Comparison of ENCODE assay signal across 23 mouse cellular contexts in genomic region chr10:127737552-127737951, GRCm38 (mm10). TPM values are rescaled to one million over a fixed set of nuclear protein-coding genes. Genes with fewer than 3 reads are reported as not detected.
DNase-seq lines count a peak whose midpoint lies in the region; ATAC-seq and TF ChIP-seq lines count a peak whose summit lies in the region.
"Had no signal": no experiment of that assay in that cellular context is flagged by ENCODE, and none has a peak within 500 bp of the region (broad histone marks: within the 10 kb centered on the region; RNA-seq: fewer than 3 reads in every experiment).

No protein-coding gene starts in this region.

- TF ChIP-seq RAD21 in MEL (IDR thresholded peaks at IDR 0.05; ENCODE audit: low read depth, low read length): no peak

- peaks cover 82% of the 10 kb centered on the region for H3K4me1 ChIP-seq in liver, embryonic 12.5 days
- H3K4me1 ChIP-seq in liver, embryonic 11.5 days (replicated peaks; ENCODE audit: control insufficient read depth, insufficient read depth, low read length): peaks cover 41% of the 10 kb centered on the region
- H3K4me1 ChIP-seq in MEL (ENCODE audit: control insufficient read depth in 1 of 2, insufficient read depth in 2 of 2, low read length in 2 of 2): peaks cover 5 to 23% of the 10 kb centered on the region in 2 experiments; a peak in 3 of 4 replicates
- peaks cover 83% of the 10 kb centered on the region for H3K4me1 ChIP-seq in liver, embryonic 13.5 days (replicated peaks)

- H3K4me2 ChIP-seq in liver, embryonic 12.5 days: 0 out of 2 replicates have a peak overlapping the region, but pooled peaks have one; percentile 20
- H3K4me2 ChIP-seq in liver, embryonic 11.5 days: no peak overlapping the region
- H3K4me2 ChIP-seq in liver, embryonic 13.5 days: no peak overlapping the region
- H3K4me2 ChIP-seq: forebrain, embryonic 15.5 days; limb, embryonic 15.5 days; neural tube, embryonic 13.5 days had no signal

- TF ChIP-seq CTCF in MEL (IDR thresholded peaks at IDR 0.05 in 2 of 3, conservative IDR thresholded peaks at IDR 0.05 in 1 of 3; ENCODE audit: control insufficient read depth in 1 of 3, insufficient read depth in 1 of 3, low read depth in 2 of 3, low read length in 3 of 3, poor library complexity in 1 of 3, severe bottlenecking in 1 of 3): no peak
- TF ChIP-seq CTCF in gastrocnemius, adult 2 months (IDR thresholded peaks at IDR 0.05): no peak

- H3K27ac ChIP-seq in liver, embryonic 12.5 days: peak overlapping the region; percentile 20; the same call in 1 of the 2 replicates
- no peak overlapping the region for H3K27ac ChIP-seq in liver, embryonic 11.5 days (ENCODE audit: low read depth, low read length)
- peak overlapping the region; percentile 89 for H3K27ac ChIP-seq in MEL (ENCODE audit: control insufficient read depth, low read depth, low read length)
- 0 out of 2 replicates have a peak overlapping the region, but pooled peaks have one; percentile 15 for H3K27ac ChIP-seq in liver, embryonic 13.5 days
- no peak overlapping the region for H3K27ac ChIP-seq in gastrocnemius, adult 2 months
- H3K27ac ChIP-seq: forebrain, embryonic 15.5 days; hindbrain, embryonic 10.5 days; limb, embryonic 15.5 days; neural tube, embryonic 13.5 days had no signal

- intact Hi-C loops in gastrocnemius, adult 2 months (cut with DNase I): loop anchor here (5.0 kb wide), 2 partner anchors 95 to 275 kb away; partner anchors contain the start of gene Stat6

- no peak for TF ChIP-seq EP300 in MEL (IDR thresholded peaks at IDR 0.05; ENCODE audit: low read depth in 1 of 2, low read length in 2 of 2)

- peaks cover 14% of the 10 kb centered on the region for H3K36me3 ChIP-seq in liver, embryonic 12.5 days
- H3K36me3 ChIP-seq in liver, embryonic 11.5 days (ENCODE audit: control insufficient read depth, insufficient read depth, low read length): peaks cover 10% of the 10 kb centered on the region
- H3K36me3 ChIP-seq in MEL (ENCODE audit: control insufficient read depth in 1 of 2, insufficient read depth in 2 of 2, low read length in 2 of 2): peaks cover 0 to 23% of the 10 kb centered on the region in 2 experiments; a peak in 2 of 4 replicates
- H3K36me3 ChIP-seq in liver, embryonic 13.5 days: peaks cover 14% of the 10 kb centered on the region

- no peak overlapping the region for H3K4me3 ChIP-seq in liver, embryonic 12.5 days
- H3K4me3 ChIP-seq in liver, embryonic 11.5 days (ENCODE audit: low read depth, low read length): no peak overlapping the region
- H3K4me3 ChIP-seq in MEL (ENCODE audit: control insufficient read depth in 1 of 2, insufficient read depth in 1 of 2, low read depth in 2 of 2, low read length in 2 of 2): peak overlapping the region; percentile 32
- H3K4me3 ChIP-seq in liver, embryonic 13.5 days (replicated peaks): no peak overlapping the region
- no peak overlapping the region for H3K4me3 ChIP-seq in gastrocnemius, adult 2 months
- H3K4me3 ChIP-seq: forebrain, embryonic 15.5 days; heart, embryonic 12.5 days; hindbrain, embryonic 10.5 days; limb, embryonic 15.5 days; neural tube, embryonic 13.5 days had no signal

- no peaks in the 10 kb centered on the region for H3K9me3 ChIP-seq in liver, embryonic 12.5 days (replicated peaks)
- H3K9me3 ChIP-seq in liver, embryonic 11.5 days (ENCODE audit: control insufficient read depth, low read length): no peaks in the 10 kb centered on the region
- H3K9me3 ChIP-seq in MEL (replicated peaks; ENCODE audit: insufficient read depth, low read length): no peaks in the 10 kb centered on the region
- no peaks in the 10 kb centered on the region for H3K9me3 ChIP-seq in liver, embryonic 13.5 days (replicated peaks)
- H3K9me3 ChIP-seq: forebrain, embryonic 15.5 days; heart, embryonic 12.5 days; hindbrain, embryonic 10.5 days; limb, embryonic 15.5 days; neural tube, embryonic 13.5 days had no signal

- no peak for TF ChIP-seq POLR2A in MEL (IDR thresholded peaks at IDR 0.05; ENCODE audit: control insufficient read depth in 1 of 2, insufficient read depth in 1 of 2, low read depth in 1 of 2, low read length in 2 of 2, poor library complexity in 1 of 2)

- no peak overlapping the region for H3K9ac ChIP-seq in liver, embryonic 12.5 days
- no peak overlapping the region for H3K9ac ChIP-seq in liver, embryonic 11.5 days (ENCODE audit: low read depth, low read length)
- H3K9ac ChIP-seq in MEL (ENCODE audit: control insufficient read depth, low read depth, low read length, poor library complexity, severe bottlenecking): peak overlapping the region; percentile 49
- H3K9ac ChIP-seq in liver, embryonic 13.5 days: no peak overlapping the region
- H3K9ac ChIP-seq: forebrain, embryonic 15.5 days; heart, embryonic 12.5 days; limb, embryonic 15.5 days; neural tube, embryonic 13.5 days had no signal

- WGBS in liver, embryonic 12.5 days (ENCODE audit: insufficient replicate concordance): 13% methylated on average over 2 of the region's 2 CpGs
- WGBS in liver, embryonic 11.5 days: 21% methylated on average over 2 of the region's 2 CpGs
- 11% methylated on average over 2 of the region's 2 CpGs for WGBS in liver, embryonic 13.5 days (ENCODE audit: insufficient replicate concordance)

- peaks cover 9% of the 10 kb centered on the region for H3K79me2 ChIP-seq in MEL (ENCODE audit: control insufficient read depth, insufficient read depth, low read length, poor library complexity)

- H3K27me3 ChIP-seq in liver, embryonic 12.5 days (replicated peaks): no peaks in the 10 kb centered on the region
- H3K27me3 ChIP-seq in liver, embryonic 11.5 days (replicated peaks; ENCODE audit: control insufficient read depth, insufficient read depth, low read length): no peaks in the 10 kb centered on the region
- H3K27me3 ChIP-seq in MEL (ENCODE audit: control insufficient read depth in 1 of 2, insufficient read depth in 2 of 2, low read length in 2 of 2): no peaks in the 10 kb centered on the region
- no peaks in the 10 kb centered on the region for H3K27me3 ChIP-seq in liver, embryonic 13.5 days
- H3K27me3 ChIP-seq: heart, embryonic 12.5 days; limb, embryonic 15.5 days; neural tube, embryonic 13.5 days; Patski had no signal

- ATAC-seq in liver, embryonic 12.5 days: no peak
- ATAC-seq in liver, embryonic 11.5 days (replicated peaks; ENCODE audit: low FRiP score): no peak
- no peak for ATAC-seq in liver, embryonic 13.5 days (ENCODE audit: low read depth)
- ATAC-seq: CD4-positive, CD25-positive, alpha-beta regulatory T cell, adult 4 months; forebrain, embryonic 15.5 days; hindbrain, embryonic 16.5 days; Patski had no signal

- DNase-seq in liver, embryonic 11.5 days (ENCODE audit: low spot score): no peak
- peak; percentile 54 for DNase-seq in MEL (ENCODE audit: low read depth, low spot score)
- DNase-seq in liver, embryonic 13.5 days: no peak
- peak; percentile 12 for DNase-seq in naive thymus-derived CD4-positive, alpha-beta T cell, adult 2 months (ENCODE audit: low read depth)
- no peak for DNase-seq in left cerebral cortex, adult 9 months (ENCODE audit: low spot score in 2 of 2)
- DNase-seq in gastrocnemius, adult 2 months: no peak
- DNase-seq: gastrocnemius, postnatal 10 days had no signal

TF ChIP-seq in MEL, 35 proteins besides CTCF, POLR2A, EP300 and RAD21 (continues in another document):
- TF ChIP-seq NELFE (IDR thresholded peaks at IDR 0.05; ENCODE audit: low read depth, low read length): no peak

RNA-seq across cellular contexts. Expression of gene Zbtb39, which starts 1.8 kb away (rescaled TPM):
- 1.3 and 1.4 TPM in 2 replicates for polyA plus RNA-seq in liver, embryonic 12.5 days (2016; fragmentation: Nextera tagmentation; extraction: Ambion mirVana)
- 2.6 and 2.8 TPM in 2 replicates for polyA plus RNA-seq in liver, embryonic 11.5 days (2014; fragmentation: Nextera tagmentation; extraction: Ambion mirVana)
- 4.8 and 5.1 TPM in 2 replicates for total RNA-seq in MEL (2012; rRNA removed)
- polyA plus RNA-seq in MEL (2012; ENCODE audit: insufficient read depth in 1 of 2, insufficient read length in 2 of 2, low read depth in 1 of 2, low replicate concordance in 2 of 2, missing spikeins in 1 of 2): 10 to 100 TPM in 1 of 2 experiments, not detected in 1; 11.0 TPM
- 0.75 and 0.94 TPM in 2 replicates for polyA plus RNA-seq in liver, embryonic 13.5 days (2015; fragmentation: Nextera tagmentation; extraction: Ambion mirVana)
- total RNA-seq in gastrocnemius, adult 2 months (2021): 1 to 10 TPM; 6.6 to 7.2 TPM

RNA-seq across cellular contexts. Expression of gene Tac2, which starts 13.3 kb away (rescaled TPM):
- 8.6 and 14.1 TPM in 2 replicates for polyA plus RNA-seq in liver, embryonic 12.5 days (2016; fragmentation: Nextera tagmentation; extraction: Ambion mirVana)
- 11.2 and 16.0 TPM in 2 replicates for polyA plus RNA-seq in liver, embryonic 11.5 days (2014; fragmentation: Nextera tagmentation; extraction: Ambion mirVana)
- not detected in 2 replicates for total RNA-seq in MEL (2012; rRNA removed)
- polyA plus RNA-seq in MEL (2012; ENCODE audit: insufficient read depth in 1 of 2, insufficient read length in 2 of 2, low read depth in 1 of 2, low replicate concordance in 2 of 2, missing spikeins in 1 of 2): under 1 TPM in 1 of 2 experiments, not detected in 1; 0.32 TPM
- 11.4 and 14.2 TPM in 2 replicates for polyA plus RNA-seq in liver, embryonic 13.5 days (2015; fragmentation: Nextera tagmentation; extraction: Ambion mirVana)
- not detected for total RNA-seq in gastrocnemius, adult 2 months (2021)
- total RNA-seq: adrenal gland, adult 18-20 months; heart, postnatal 10 days had no signal
- polyA plus RNA-seq: CD4-positive, CD25-positive, alpha-beta regulatory T cell, adult 4 months; embryonic facial prominence, embryonic 14.5 days; hindbrain, embryonic 10.5 days; lung, postnatal 0 days; midbrain, embryonic 14.5 days; Patski; testis, adult 2 months had no signal

RNA-seq across cellular contexts. Expression of gene Gpr182, which starts 14.0 kb away (rescaled TPM):
- polyA plus RNA-seq in liver, embryonic 12.5 days (2016; fragmentation: Nextera tagmentation; extraction: Ambion mirVana): 10.3 and 11.2 TPM in 2 replicates
- polyA plus RNA-seq in liver, embryonic 11.5 days (2014; fragmentation: Nextera tagmentation; extraction: Ambion mirVana): 5.0 TPM in 2 replicates
- 0.04 TPM in 1 of 2 replicates, not detected in the other for total RNA-seq in MEL (2012; rRNA removed)
- under 1 TPM in 1 of 2 experiments, not detected in 1; 0.58 TPM for polyA plus RNA-seq in MEL (2012; ENCODE audit: insufficient read depth in 1 of 2, insufficient read length in 2 of 2, low read depth in 1 of 2, low replicate concordance in 2 of 2, missing spikeins in 1 of 2)
- polyA plus RNA-seq in liver, embryonic 13.5 days (2015; fragmentation: Nextera tagmentation; extraction: Ambion mirVana): 9.0 and 11.2 TPM in 2 replicates
- under 1 TPM; 0.22 to 0.36 TPM for total RNA-seq in gastrocnemius, adult 2 months (2021)

RNA-seq across cellular contexts. Expression of gene Rdh1, which starts 22.0 kb away (rescaled TPM):
- 0.22 and 0.30 TPM in 2 replicates for polyA plus RNA-seq in liver, embryonic 12.5 days (2016; fragmentation: Nextera tagmentation; extraction: Ambion mirVana)
- polyA plus RNA-seq in liver, embryonic 11.5 days (2014; fragmentation: Nextera tagmentation; extraction: Ambion mirVana): 0.17 and 0.22 TPM in 2 replicates
- total RNA-seq in MEL (2012; rRNA removed): not detected in 2 replicates
- not detected for polyA plus RNA-seq in MEL (2012; ENCODE audit: insufficient read depth in 1 of 2, insufficient read length in 2 of 2, low read depth in 1 of 2, low replicate concordance in 2 of 2, missing spikeins in 1 of 2)
- polyA plus RNA-seq in liver, embryonic 13.5 days (2015; fragmentation: Nextera tagmentation; extraction: Ambion mirVana): 0.17 and 0.28 TPM in 2 replicates
- under 1 TPM; 0.05 to 0.06 TPM for total RNA-seq in gastrocnemius, adult 2 months (2021)
- polyA plus RNA-seq: forebrain, embryonic 15.5 days; heart, embryonic 12.5 days; hindbrain, embryonic 10.5 days; midbrain, embryonic 14.5 days; neural tube, embryonic 13.5 days had no signal

RNA-seq across cellular contexts. Expression of gene Rdh16f1, which starts 22.0 kb away (rescaled TPM):
- polyA plus RNA-seq in liver, embryonic 12.5 days (2016; fragmentation: Nextera tagmentation; extraction: Ambion mirVana): 0.11 and 0.18 TPM in 2 replicates
- 0.19 and 0.22 TPM in 2 replicates for polyA plus RNA-seq in liver, embryonic 11.5 days (2014; fragmentation: Nextera tagmentation; extraction: Ambion mirVana)
- not detected in 2 replicates for total RNA-seq in MEL (2012; rRNA removed)
- polyA plus RNA-seq in MEL (2012; ENCODE audit: insufficient read depth in 1 of 2, insufficient read length in 2 of 2, low read depth in 1 of 2, low replicate concordance in 2 of 2, missing spikeins in 1 of 2): not detected
- 0.14 and 0.15 TPM in 2 replicates for polyA plus RNA-seq in liver, embryonic 13.5 days (2015; fragmentation: Nextera tagmentation; extraction: Ambion mirVana)
- total RNA-seq in gastrocnemius, adult 2 months (2021): not detected
- total RNA-seq: left cerebral cortex, adult 18-20 months had no signal
- polyA plus RNA-seq: embryonic facial prominence, embryonic 14.5 days; forebrain, embryonic 15.5 days; heart, embryonic 12.5 days; hindbrain, embryonic 10.5 days; hindbrain, embryonic 16.5 days; midbrain, embryonic 14.5 days; neural tube, embryonic 13.5 days; testis, adult 2 months had no signal

Comparison
In these comparisons a context has a peak if more than half of its experiments do, and no peak if none do; other contexts are left out.
1. H3K27ac ChIP-seq: peak in liver, embryonic 12.5 days (single experiment), MEL (single experiment) and liver, embryonic 13.5 days (single experiment); none in liver, embryonic 11.5 days (single experiment) and gastrocnemius, adult 2 months (single experiment).
2. H3K4me3 ChIP-seq: peak in MEL (2 of 2); none in liver, embryonic 12.5 days (single experiment), liver, embryonic 11.5 days (single experiment), liver, embryonic 13.5 days (single experiment) and gastrocnemius, adult 2 months (single experiment).
3. DNase-seq: peak in MEL (single experiment) and naive thymus-derived CD4-positive, alpha-beta T cell, adult 2 months (single experiment); none in liver, embryonic 11.5 days (single experiment), liver, embryonic 13.5 days (single experiment), left cerebral cortex, adult 9 months (0 of 2) and gastrocnemius, adult 2 months (single experiment).